Mouse (Mus musculus): ENCODE results near the gene Vps35l.

Gene Vps35l

DNA sequence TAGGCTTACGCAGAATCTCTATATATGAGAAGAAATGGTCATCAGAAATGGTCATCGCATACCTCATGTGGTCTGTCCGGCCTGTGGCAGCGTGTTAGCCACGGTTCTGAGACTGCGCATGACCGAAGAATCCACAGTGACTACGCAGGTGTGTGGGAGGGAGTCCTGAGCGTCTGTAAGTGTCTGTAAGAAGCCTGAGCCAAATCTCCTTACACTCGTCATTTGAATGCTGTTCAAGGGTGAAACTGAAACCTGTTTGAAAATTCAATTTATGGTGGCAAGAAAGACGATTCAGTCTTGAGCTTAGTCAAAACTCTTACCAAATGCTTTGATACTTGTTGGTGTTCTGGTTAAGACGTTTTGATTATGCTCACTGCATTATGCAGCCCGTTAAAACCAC, 6.8 kb upstream of the Vps35l start:
- DNase-seq (ENCODE audit: low read depth, low spot score): no peak

DNA sequence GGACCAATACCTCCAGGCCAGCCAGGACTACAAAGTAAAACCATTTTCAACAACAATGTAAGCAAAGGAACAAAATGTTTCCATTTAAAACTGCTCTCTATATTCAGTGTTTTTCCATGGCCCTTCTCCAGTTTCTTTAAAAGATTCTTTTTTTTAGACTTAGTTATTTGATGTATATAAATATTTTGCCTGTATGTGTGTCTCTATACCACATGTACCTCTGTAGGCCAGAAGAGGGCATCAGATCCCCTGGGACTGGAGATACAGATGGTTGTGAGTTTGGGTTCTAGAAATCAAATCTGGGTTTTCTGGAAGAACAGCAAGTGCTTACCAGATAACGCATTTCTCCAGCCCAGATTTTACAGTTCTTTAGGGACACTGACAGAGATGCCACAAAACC, 1.3 kb upstream of the Vps35l start:
- no peak for DNase-seq (ENCODE audit: low read depth, low spot score)

DNA sequence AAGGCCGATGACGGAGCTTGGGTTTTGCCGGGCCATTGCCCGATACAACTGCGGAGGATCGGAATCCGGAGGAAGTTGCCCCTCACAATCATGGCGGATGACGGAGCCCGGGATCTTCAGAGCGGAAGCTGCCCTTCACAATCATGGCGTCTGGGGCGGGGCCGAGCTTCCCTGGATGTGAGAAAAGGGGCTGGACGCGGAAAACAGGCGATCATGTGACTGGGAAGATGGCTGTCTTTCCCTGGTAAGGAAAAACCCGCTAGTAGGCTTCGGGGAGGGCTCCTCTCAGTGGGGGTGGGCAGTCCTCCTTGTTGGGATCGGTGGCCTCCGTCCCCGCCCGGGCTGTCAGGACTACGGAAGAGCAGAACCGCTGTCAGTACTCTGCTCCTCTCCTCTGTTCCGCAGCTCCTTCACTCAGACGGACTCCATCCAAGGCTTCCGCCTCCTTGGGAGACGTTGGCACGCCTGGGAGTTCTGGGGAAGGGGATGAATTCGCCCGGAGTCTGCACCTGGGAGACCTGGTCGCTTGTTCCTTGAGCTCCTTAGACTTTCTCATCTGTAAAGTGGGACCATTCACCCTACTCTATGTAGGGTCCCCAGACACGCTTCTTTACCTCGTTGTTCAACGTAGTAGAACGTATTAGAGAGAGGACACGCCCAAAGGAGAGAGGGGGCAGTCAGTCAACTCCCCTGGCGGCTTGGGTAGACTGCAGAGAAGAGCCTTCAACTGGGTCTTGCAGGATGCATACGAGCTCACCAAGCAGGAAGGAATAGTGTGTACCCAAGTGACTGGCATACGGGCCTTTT, 709 bp downstream of the Vps35l start:
- peak; percentile 99 for DNase-seq (ENCODE audit: low read depth, low spot score)

DNA sequence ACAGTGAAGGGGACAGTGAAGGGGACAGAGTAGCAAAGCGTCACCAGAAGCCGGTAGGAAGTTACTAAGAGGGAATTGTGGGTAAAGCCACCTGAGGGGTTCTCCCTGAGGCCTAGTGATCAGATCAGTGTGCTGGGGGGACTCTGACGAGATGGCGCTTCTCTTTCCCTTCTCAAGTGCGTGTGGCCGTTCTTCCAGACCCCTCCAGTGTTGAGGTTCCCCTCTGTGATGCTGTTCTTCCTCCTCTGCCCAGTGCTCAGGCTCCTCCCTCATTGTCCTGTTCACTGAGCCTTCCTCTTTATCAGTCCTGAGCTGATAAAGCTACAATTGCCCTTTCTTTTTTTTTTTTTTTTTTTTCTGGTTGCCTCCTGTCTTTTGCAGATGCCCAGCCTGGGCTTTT, 2.3 kb downstream of the Vps35l start:
- DNase-seq (ENCODE audit: low read depth, low spot score): no peak

DNA sequence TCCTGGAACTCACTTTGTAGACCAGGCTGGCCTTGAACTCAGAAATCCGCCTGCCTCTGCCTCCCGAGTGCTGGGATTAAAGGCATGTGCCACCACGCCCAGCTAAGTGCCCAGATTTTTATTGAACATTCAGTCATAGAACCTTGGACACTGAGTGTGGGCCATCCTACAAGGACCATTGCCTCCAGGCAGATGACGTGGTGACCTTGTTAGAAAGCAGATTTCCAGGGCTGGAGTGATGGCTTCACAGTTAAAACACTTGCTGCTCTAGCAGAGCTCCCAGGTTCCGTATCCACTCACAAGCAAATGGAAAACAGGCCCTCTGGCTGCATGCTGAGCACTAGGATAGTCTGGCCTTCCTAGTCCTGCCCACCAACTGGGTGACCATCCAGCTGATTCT, 4.7 kb downstream of the Vps35l start:
- no peak for DNase-seq (ENCODE audit: low read depth, low spot score)

DNA sequence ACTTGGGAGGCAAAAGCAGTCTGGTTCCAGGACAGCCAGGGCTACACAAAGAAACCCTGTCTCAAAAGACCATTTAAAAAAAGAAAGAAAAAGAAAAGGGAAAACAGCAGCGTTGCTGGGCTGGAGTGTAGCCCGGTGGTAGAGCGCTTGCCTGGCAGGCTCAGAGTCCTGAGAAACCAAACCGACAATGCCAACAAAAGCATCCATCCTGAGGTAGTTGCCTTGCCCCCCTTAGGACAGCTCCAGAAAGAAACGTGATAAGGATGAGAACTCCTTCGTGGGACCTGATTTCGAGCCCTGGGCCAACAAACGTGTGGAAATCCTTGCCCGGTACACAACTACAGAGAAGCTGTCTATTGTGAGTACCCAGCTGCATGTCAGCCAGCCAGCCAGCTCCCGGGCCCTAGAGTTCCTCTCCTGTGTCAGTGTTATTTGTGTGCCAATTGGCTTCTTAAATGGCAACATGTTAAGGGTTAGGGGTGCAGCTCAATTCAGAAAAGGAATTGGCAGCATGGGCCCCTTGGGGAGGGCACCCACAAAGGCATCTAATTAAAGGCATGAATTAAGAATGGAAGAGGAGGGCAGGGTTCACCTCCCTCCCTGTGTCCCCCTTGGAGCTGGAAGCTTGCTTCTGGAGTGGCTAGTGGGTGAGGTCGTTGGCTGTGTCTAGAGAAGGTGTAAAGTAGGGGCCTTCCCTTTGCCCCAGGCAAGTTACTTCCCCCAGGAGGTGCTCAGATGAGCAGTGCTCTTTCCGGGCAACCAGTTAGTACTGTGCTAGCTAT, 8.1 kb downstream of the Vps35l start:
- DNase-seq (ENCODE audit: low read depth, low spot score): no peak

GRCm38 (mm10) chr7:118749706-118750105, 9.7 kb downstream of the Vps35l start:
- peak; percentile 63 for DNase-seq (ENCODE audit: low read depth, low spot score)

GRCm38 (mm10) chr7:118751625-118752024, 11.6 kb downstream of the Vps35l start:
- DNase-seq (ENCODE audit: low read depth, low spot score): no peak

GRCm38 (mm10) chr7:118755756-118756155, 15.7 kb downstream of the Vps35l start:
- no peak for DNase-seq (ENCODE audit: low read depth, low spot score)

GRCm38 (mm10) chr7:118756490-118757265, 16.7 kb downstream of the Vps35l start:
- no peak for DNase-seq (ENCODE audit: low read depth, low spot score)

- no peak for DNase-seq (ENCODE audit: low read depth, low spot score)
Observed at GRCm38 (mm10) chr7:118758369-118758768, 18.3 kb downstream of the Vps35l start.

DNA sequence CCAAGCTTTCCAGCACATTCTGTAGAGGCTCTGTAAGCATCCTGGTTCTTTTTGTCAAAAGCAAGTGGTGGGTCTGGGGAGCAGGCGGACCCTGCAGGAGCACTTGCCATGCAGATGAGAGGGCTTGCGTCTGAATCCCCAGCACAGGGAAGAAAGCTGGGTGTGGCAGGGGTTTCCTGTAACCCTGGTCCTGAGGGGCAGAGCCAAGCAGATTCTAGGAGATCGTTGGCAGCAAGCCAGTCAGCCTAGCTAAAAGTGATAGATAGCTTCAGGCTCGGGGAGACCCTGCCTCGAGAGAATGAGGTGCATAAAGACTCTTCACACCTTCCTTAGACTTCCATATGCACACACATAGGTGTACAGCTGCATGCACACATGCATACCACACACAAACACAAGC, 19.3 kb downstream of the Vps35l start:
- DNase-seq (ENCODE audit: low read depth, low spot score): peak; percentile 53

DNA sequence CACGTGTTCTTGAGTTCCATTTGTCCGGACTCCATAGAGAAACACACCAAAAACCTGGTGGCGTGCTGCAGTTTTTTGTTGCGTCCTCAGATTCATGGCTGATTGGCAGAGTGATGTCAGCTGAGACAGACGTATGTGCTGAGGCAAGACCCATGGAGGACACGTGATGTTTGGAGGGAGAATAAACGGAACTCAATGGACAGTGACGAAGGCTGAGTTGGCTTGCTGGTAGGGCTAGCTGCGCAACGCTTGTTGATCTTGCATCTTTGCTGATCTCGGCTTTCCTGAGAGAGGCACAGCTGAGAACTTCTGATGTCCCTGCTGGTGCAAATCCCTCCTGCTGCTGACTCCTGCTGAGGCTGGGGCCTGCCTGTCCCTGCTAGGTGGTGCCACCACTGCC, 23.9 kb downstream of the Vps35l start:
- DNase-seq (ENCODE audit: low read depth, low spot score): no peak

- no peak for DNase-seq (ENCODE audit: low read depth, low spot score)
Observed at GRCm38 (mm10) chr7:118764725-118765124, 24.7 kb downstream of the Vps35l start.

DNA sequence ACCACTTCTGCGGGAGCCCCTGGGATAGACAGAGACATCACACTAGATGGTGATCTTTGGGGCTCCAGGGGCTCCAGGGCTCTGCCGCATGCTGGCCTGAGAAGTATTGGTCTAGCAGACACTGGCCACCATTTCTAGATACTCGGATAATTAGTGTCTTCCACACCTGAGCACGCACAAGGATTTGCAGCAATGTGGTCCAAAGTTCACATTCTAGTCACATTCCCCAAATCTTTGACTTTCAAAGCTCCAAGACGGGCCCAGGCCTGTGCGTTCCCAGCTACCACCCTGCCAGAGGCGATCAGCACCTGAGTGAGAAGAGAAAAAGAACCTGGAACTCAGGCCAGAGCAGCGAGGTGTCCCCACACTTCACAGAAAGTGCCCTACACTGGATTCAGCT, 25.6 kb downstream of the Vps35l start:
- no peak for DNase-seq (ENCODE audit: low read depth, low spot score)

DNA sequence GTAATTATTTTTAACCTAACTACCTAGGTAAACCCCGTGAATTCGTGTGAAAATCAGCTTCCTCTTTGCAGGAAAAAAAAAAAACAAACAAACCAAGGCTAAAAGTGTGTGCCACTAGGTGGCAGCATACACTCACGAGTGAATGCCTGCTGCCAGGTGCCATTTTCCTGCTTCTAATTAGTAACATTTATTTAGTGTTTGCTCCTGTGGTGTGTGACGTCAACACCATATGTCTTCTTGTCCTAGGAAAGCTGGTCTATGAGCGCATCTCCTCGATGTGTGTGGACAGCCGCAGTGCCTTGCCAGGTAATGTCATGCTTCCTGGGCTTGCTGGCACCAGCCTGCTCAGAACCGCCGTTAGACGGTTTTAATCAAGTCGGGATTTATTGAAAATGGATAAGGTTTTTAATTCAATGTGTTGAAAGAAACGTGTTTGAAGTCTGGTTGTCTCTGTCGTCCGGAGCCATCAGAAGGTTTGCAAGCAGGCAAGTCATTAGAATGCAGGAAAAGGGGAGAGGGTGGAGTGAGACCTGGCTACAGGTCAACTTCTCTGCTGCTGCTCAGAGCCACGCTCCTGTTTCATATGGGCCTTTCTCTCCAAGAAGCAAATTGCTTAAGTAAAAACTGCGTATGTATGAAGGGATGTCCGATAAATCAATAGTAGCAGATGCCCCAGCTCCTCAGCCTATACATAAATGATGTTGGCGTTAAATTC, 26.2 kb downstream of the Vps35l start:
- peak; percentile 70 for DNase-seq (ENCODE audit: low read depth, low spot score)

GRCm38 (mm10) chr7:118766834-118767224, 26.8 kb downstream of the Vps35l start:
- no peak for DNase-seq (ENCODE audit: low read depth, low spot score)

DNA sequence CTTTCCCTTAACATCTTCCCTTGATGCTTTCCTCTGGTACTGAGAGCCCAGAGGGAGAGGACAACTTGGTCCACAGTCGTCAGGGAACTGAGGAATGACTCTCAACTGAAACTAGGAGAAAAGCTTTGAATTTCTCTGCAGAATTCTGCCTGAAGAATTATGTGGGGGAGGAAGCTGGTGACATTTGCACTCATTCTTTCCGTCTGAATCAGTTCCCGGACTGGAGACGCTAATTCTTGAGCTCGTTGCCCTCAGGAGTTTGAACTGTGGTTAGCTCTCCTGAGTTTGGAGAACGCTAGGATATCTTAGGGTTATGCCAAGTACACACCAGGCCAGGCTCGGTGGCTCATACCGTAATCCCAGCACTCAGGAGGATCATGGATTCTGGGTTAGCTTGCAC, 29.2 kb downstream of the Vps35l start:
- no peak for DNase-seq (ENCODE audit: low read depth, low spot score)

GRCm38 (mm10) chr7:118769655-118770054, 29.6 kb downstream of the Vps35l start:
- no peak for DNase-seq (ENCODE audit: low read depth, low spot score)

DNA sequence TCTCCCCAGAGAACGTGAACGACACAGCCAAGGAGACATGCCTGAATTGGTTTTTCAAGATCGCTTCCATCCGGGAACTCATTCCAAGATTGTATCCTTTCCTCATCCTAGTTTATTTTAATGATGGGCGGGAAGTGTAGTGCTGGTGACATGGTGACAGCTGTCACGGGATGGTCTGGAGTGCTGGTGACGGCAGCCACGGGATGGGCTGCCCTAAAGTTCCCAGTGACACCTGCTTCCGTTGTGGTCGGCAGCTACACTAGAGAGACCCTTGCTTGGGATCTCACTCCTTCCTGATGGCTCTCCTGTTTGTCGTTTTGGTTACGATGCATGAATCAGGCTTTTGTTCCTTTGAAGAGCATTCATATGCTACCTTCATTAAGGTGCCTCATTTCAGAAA, 33.0 kb downstream of the Vps35l start:
- DNase-seq (ENCODE audit: low read depth, low spot score): no peak

DNA sequence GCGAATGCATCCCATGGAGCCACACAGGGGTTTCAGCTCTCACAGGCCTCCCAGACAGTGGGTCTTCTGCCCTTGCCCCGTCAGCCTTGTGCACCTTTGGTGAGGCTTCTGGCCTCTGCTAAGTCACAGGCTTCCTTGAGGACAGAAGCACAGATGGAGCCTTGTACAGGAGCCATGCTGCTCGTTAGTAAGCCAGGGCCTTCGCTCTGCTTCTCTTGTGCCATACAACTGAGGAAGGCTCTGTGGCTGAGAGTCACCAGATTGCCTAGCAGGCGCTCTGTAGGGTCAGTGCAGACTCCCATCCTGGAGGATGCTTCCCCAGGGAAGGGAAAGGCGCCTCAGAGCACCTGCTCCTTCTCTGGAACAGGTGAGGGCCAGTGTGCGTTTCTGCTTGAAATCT, 36.0 kb downstream of the Vps35l start:
- DNase-seq (ENCODE audit: low read depth, low spot score): no peak

- no peak for DNase-seq (ENCODE audit: low read depth, low spot score)
Observed at GRCm38 (mm10) chr7:118776491-118776890, 36.5 kb downstream of the Vps35l start.
